Mouse (Mus musculus): ENCODE measurements around the gene Pga5. TPM values are rescaled to one million over a fixed set of nuclear protein-coding genes. Genes with fewer than 3 reads are reported as not detected.
A peak's percentile ranks its signal among the peaks of the same experiment; 100 is the strongest.

Pga5 gene
- total and polyA plus RNA-seq, 3 experiments = not detected

GRCm38 (mm10) chr19:10702125-10702524 lies 24.3 kb upstream of the Pga5 start:
- H3K79me2 ChIP-seq (replicated peaks; ENCODE audit: control insufficient read depth, insufficient read depth, low read length) = peaks cover 4% of the 10 kb centered on the region; the same call in 1 of the 2 replicates
- DNase-seq = no peak
- no peak overlapping the region for H3K4me3 ChIP-seq
- intact Hi-C loops (cut with DNase I) = no loop called here
- H3K4me1 ChIP-seq (ENCODE audit: control insufficient read depth, insufficient read depth, low read length) = peaks cover 36% of the 10 kb centered on the region
- WGBS = 91% methylated on average over 8 of the region's 8 CpGs
- TF ChIP-seq CTCF (IDR thresholded peaks at IDR 0.05) (no peak), POLR2A (IDR thresholded peaks at IDR 0.05; ENCODE audit: insufficient read depth, low read depth, low read length) (no peak), EP300 (IDR thresholded peaks at IDR 0.05; ENCODE audit: insufficient read depth, low read depth, low read length) (no peak)
- H3K36me3 ChIP-seq (ENCODE audit: control insufficient read depth, insufficient read depth, low read length) = no peaks in the 10 kb centered on the region; the same call in 1 of the 2 replicates
- no peak overlapping the region for H3K27ac ChIP-seq
- no peak overlapping the region for H3K9ac ChIP-seq (ENCODE audit: low read depth, low read length)
- H3K27me3 ChIP-seq (ENCODE audit: control insufficient read depth, insufficient read depth, low read length) = no peaks in the 10 kb centered on the region

- TF ChIP-seq CTCF (IDR thresholded peaks at IDR 0.05) (no peak), EP300 (IDR thresholded peaks at IDR 0.05; ENCODE audit: insufficient read depth, low read depth, low read length) (no peak), POLR2A (IDR thresholded peaks at IDR 0.05; ENCODE audit: insufficient read depth, low read depth, low read length) (no peak)
- peaks cover 36% of the 10 kb centered on the region for H3K4me1 ChIP-seq (ENCODE audit: control insufficient read depth, insufficient read depth, low read length)
- 37% methylated on average over 6 of the region's 6 CpGs for WGBS
Observed at GRCm38 (mm10) chr19:10701013-10701726, 23.3 kb upstream of the Pga5 start.

GRCm38 (mm10) chr19:10699851-10700250 lies 22.0 kb upstream of the Pga5 start:
- no peak for DNase-seq
- H3K36me3 ChIP-seq (ENCODE audit: control insufficient read depth, insufficient read depth, low read length) = no peaks in the 10 kb centered on the region; the same call in 1 of the 2 replicates
- intact Hi-C loops (cut with DNase I) = no loop called here
- H3K4me1 ChIP-seq (ENCODE audit: control insufficient read depth, insufficient read depth, low read length) = peaks cover 38% of the 10 kb centered on the region
- no peak for TF ChIP-seq POLR2A (IDR thresholded peaks at IDR 0.05; ENCODE audit: insufficient read depth, low read depth, low read length)
- TF ChIP-seq CTCF (IDR thresholded peaks at IDR 0.05) = no peak
- TF ChIP-seq EP300 (IDR thresholded peaks at IDR 0.05; ENCODE audit: insufficient read depth, low read depth, low read length) = no peak
- WGBS = 61% methylated on average over 9 of the region's 9 CpGs
- no peak overlapping the region for H3K27ac ChIP-seq
- H3K4me3 ChIP-seq = no peak overlapping the region
- H3K27me3 ChIP-seq (ENCODE audit: control insufficient read depth, insufficient read depth, low read length) = no peaks in the 10 kb centered on the region
- H3K9ac ChIP-seq (ENCODE audit: low read depth, low read length) = no peak overlapping the region
- peaks cover 6% of the 10 kb centered on the region; the same call in 1 of the 2 replicates for H3K79me2 ChIP-seq (replicated peaks; ENCODE audit: control insufficient read depth, insufficient read depth, low read length)

More at GRCm38 (mm10) chr19:10701013-10701726, 23.3 kb upstream of the Pga5 start:
- peaks cover 4% of the 10 kb centered on the region; the same call in 1 of the 2 replicates for H3K79me2 ChIP-seq (replicated peaks; ENCODE audit: control insufficient read depth, insufficient read depth, low read length)
- H3K36me3 ChIP-seq (ENCODE audit: control insufficient read depth, insufficient read depth, low read length) = no peaks in the 10 kb centered on the region; the same call in 1 of the 2 replicates
- H3K9ac ChIP-seq (ENCODE audit: low read depth, low read length) = no peak overlapping the region
- no peaks in the 10 kb centered on the region for H3K27me3 ChIP-seq (ENCODE audit: control insufficient read depth, insufficient read depth, low read length)
- H3K27ac ChIP-seq = no peak overlapping the region
- intact Hi-C loops (cut with DNase I) = no loop called here
- no peak overlapping the region for H3K4me3 ChIP-seq
- DNase-seq = peak; percentile 39 to 62

- DNase-seq = no peak
- intact Hi-C loops (cut with DNase I) = no loop called here
- H3K4me1 ChIP-seq (ENCODE audit: control insufficient read depth, insufficient read depth, low read length) = peaks cover 37% of the 10 kb centered on the region
- 50% methylated on average over 9 of the region's 9 CpGs for WGBS
- H3K27me3 ChIP-seq (ENCODE audit: control insufficient read depth, insufficient read depth, low read length) = no peaks in the 10 kb centered on the region
- H3K27ac ChIP-seq = no peak overlapping the region
- peaks cover 6% of the 10 kb centered on the region; the same call in 1 of the 2 replicates for H3K79me2 ChIP-seq (replicated peaks; ENCODE audit: control insufficient read depth, insufficient read depth, low read length)
- no peak overlapping the region for H3K4me3 ChIP-seq
- TF ChIP-seq CTCF (IDR thresholded peaks at IDR 0.05) (no peak), POLR2A (IDR thresholded peaks at IDR 0.05; ENCODE audit: insufficient read depth, low read depth, low read length) (no peak), EP300 (IDR thresholded peaks at IDR 0.05; ENCODE audit: insufficient read depth, low read depth, low read length) (no peak)
- no peaks in the 10 kb centered on the region; the same call in 1 of the 2 replicates for H3K36me3 ChIP-seq (ENCODE audit: control insufficient read depth, insufficient read depth, low read length)
- H3K9ac ChIP-seq (ENCODE audit: low read depth, low read length) = no peak overlapping the region
Observed at GRCm38 (mm10) chr19:10698131-10698991, 20.5 kb upstream of the Pga5 start.

- Histone ChIP-seq H3K9ac (ENCODE audit: low read depth, low read length) (no peak overlapping the region), H3K4me3 (no peak overlapping the region), H3K79me2 (replicated peaks; ENCODE audit: control insufficient read depth, insufficient read depth, low read length) (peaks cover 7% of the 10 kb centered on the region), H3K27me3 (ENCODE audit: control insufficient read depth, insufficient read depth, low read length) (no peaks in the 10 kb centered on the region), H3K27ac (no peak overlapping the region), H3K36me3 (ENCODE audit: control insufficient read depth, insufficient read depth, low read length) (peaks cover 2% of the 10 kb centered on the region; the same call in 1 of the 2 replicates), H3K4me1 (ENCODE audit: control insufficient read depth, insufficient read depth, low read length) (peaks cover 24% of the 10 kb centered on the region)
- DNase-seq = no peak
- no peak for TF ChIP-seq POLR2A (IDR thresholded peaks at IDR 0.05; ENCODE audit: insufficient read depth, low read depth, low read length)
- no peak for TF ChIP-seq CTCF (IDR thresholded peaks at IDR 0.05)
- no peak for TF ChIP-seq EP300 (IDR thresholded peaks at IDR 0.05; ENCODE audit: insufficient read depth, low read depth, low read length)
- intact Hi-C loops (cut with DNase I) = no loop called here
- 55% methylated on average over 7 of the region's 7 CpGs for WGBS
Observed at GRCm38 (mm10) chr19:10695801-10696200, 17.9 kb upstream of the Pga5 start.

All from heart, adult 2 months (tissue).